Mouse (Mus musculus): ENCODE data around the gene Gpr84. TPM values are rescaled to one million over a fixed set of nuclear protein-coding genes. Genes with fewer than 3 reads are reported as not detected.

Gene Gpr84
- total and polyA plus RNA-seq, 2 experiments from 2014 or later = 0.30 to 0.58 TPM

DNA sequence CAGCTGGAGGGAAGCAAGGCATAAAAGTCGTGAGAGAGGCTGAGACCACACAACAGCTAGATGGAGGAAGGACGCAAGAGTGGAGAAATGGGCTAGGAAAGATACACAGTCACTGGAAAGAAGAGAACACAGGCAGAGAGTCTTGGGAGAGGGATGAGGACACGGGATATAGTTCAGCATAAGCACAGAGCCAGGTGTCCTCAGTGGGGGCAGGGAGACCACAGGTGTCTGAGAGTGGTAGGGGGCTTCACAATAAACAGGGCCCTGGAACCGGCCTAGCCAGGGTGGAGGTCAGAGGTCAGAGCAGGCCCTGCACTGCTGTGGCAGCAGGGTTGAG lies 28.4 kb upstream of the Gpr84 start:
- 55% methylated on average over 4 of the region's 4 CpGs for WGBS
- ATAC-seq (no peak), DNase-seq (ENCODE audit: low spot score) (no peak)
- Histone ChIP-seq H3K27ac (no peak overlapping the region), H3K4me2 (ENCODE audit: low read depth, low read length) (peak overlapping the region; percentile 83), H3K4me1 (ENCODE audit: insufficient read depth, low read length) (0 out of 2 replicates have a peak, but pooled peaks cover 10% of the 10 kb centered on the region), H3K4me3 (ENCODE audit: low read length) (peak overlapping the region; percentile 58), H3K9me3 (ENCODE audit: low read length) (no peaks in the 10 kb centered on the region), H3K9ac (replicated peaks; ENCODE audit: low read length) (peak overlapping the region; percentile 66), H3K36me3 (ENCODE audit: insufficient read depth, low read length) (no peaks in the 10 kb centered on the region), H3K27me3 (ENCODE audit: insufficient read depth, low read length) (no peaks in the 10 kb centered on the region)
- TF ChIP-seq CTCF (IDR thresholded peaks at IDR 0.05; ENCODE audit: low read depth) = no peak

DNA sequence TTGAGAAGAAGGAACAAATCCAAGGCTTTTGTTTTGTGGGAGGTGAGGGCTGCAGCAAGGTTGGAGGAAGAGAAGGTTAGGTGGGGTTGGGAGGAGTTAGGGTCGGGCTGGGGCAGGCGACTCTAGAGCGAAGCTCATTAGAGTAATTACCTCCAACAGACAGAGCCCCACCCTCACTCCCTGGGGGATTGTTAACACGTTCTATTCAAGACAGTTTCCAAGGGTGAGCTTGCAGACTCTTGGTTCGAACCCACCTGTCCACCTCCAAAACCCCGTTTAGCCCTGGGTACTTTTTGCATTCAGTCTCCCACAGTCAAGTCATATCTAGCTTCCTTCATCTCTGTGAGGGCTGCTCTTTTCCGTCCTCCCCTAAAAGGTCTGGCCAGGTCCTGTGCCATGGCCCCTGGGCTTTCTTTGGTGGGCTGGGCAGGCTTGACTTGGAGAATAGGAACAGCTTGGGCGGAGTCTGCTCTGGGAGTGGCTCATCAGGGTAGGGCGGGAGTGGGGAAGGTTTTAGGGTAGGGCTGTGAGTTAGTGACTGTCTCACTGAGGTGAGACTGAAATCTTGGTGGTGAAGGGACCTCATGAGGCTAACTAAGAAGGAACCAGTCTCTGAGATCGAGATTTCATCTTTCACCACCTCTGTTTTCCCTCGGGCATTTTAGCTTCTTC lies 26.7 kb upstream of the Gpr84 start:
- no peak for TF ChIP-seq CTCF (IDR thresholded peaks at IDR 0.05; ENCODE audit: low read depth)
- H3K9me3 ChIP-seq (ENCODE audit: low read length) = no peaks in the 10 kb centered on the region
- no peak overlapping the region for H3K4me2 ChIP-seq (ENCODE audit: low read depth, low read length)
- 25% methylated on average over 11 of the region's 11 CpGs for WGBS
- no peaks in the 10 kb centered on the region for H3K27me3 ChIP-seq (ENCODE audit: insufficient read depth, low read length)
- no peak overlapping the region for H3K4me3 ChIP-seq (ENCODE audit: low read length)
- no peaks in the 10 kb centered on the region for H3K36me3 ChIP-seq (ENCODE audit: insufficient read depth, low read length)
- H3K4me1 ChIP-seq (ENCODE audit: insufficient read depth, low read length) = 0 out of 2 replicates have a peak, but pooled peaks cover 10% of the 10 kb centered on the region
- H3K9ac ChIP-seq (replicated peaks; ENCODE audit: low read length) = no peak overlapping the region
- no peak overlapping the region for H3K27ac ChIP-seq
- DNase-seq (ENCODE audit: low spot score) (no peak), ATAC-seq (no peak)

DNA sequence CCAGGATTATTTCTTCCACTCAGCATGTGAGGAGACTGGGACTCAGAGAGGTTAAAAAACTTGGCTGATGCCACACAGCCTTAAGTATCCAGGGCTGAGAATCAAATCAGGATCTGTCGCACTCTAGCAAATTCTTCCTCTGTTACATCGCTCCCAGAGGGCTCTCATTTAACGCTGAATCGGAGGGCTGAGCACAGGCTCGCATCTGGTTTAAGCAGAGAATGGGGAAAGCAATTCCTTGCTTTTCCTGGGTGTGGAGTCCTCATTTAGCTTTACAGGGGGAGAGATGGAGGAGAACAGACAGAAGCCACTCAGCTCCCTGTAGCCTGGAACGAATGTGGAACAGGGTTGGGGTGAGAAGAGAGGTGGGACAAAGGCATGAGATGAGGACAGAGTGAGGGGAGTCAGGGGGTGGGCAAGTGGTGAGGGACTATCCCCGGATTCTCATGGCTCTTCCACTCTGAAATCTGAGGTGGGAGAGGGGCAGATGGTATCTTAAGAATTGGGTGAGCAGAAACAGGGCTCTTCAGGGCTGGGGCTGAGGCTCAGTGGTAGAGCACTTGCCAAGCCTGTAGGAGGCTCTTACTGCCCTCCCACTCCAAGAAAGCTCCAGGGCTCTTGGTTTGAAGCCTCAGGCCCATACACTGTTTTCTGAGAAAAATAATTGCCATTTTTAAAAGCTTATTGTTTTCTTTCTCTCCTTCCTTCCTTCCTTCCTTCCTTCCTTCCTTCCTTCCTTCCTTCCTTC lies 25.2 kb upstream of the Gpr84 start:
- H3K27ac ChIP-seq = no peak overlapping the region
- H3K9ac ChIP-seq (replicated peaks; ENCODE audit: low read length) = no peak overlapping the region
- H3K4me1 ChIP-seq (ENCODE audit: insufficient read depth, low read length) = 0 out of 2 replicates have a peak, but pooled peaks cover 4% of the 10 kb centered on the region
- no peak for TF ChIP-seq CTCF (IDR thresholded peaks at IDR 0.05; ENCODE audit: low read depth)
- no peak overlapping the region for H3K4me3 ChIP-seq (ENCODE audit: low read length)
- H3K36me3 ChIP-seq (ENCODE audit: insufficient read depth, low read length) = no peaks in the 10 kb centered on the region
- no peaks in the 10 kb centered on the region for H3K27me3 ChIP-seq (ENCODE audit: insufficient read depth, low read length)
- no peak overlapping the region for H3K4me2 ChIP-seq (ENCODE audit: low read depth, low read length)
- no peaks in the 10 kb centered on the region for H3K9me3 ChIP-seq (ENCODE audit: low read length)
- WGBS = 32% methylated on average over 7 of the region's 7 CpGs
- DNase-seq (ENCODE audit: low spot score) (no peak), ATAC-seq (no peak)

DNA sequence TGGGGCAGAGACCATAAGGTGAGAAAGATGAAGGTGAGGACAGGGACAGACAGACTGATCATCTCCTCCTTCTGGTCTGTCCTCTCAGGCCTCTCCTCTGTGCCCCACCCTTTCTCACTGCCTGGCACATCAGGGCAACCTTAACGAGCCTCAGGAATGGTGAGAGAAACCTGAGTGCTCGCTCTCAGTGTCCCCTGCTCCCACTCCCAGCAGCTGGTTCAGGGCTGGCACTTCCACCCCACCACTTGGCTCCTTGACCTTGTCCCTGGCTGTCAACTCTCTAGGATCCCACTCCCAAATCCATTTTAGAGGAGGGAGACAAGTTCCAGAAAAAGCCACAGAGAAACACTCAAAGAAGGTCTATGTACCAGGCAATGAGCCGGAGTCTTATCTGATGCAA lies 24.6 kb upstream of the Gpr84 start:
- H3K27me3 ChIP-seq (ENCODE audit: insufficient read depth, low read length) = no peaks in the 10 kb centered on the region
- no peak overlapping the region for H3K27ac ChIP-seq
- H3K4me3 ChIP-seq (ENCODE audit: low read length) = no peak overlapping the region
- 63% methylated on average over 3 of the region's 3 CpGs for WGBS
- H3K9me3 ChIP-seq (ENCODE audit: low read length) = no peaks in the 10 kb centered on the region
- DNase-seq (ENCODE audit: low spot score) (no peak), ATAC-seq (no peak)
- no peaks in the 10 kb centered on the region for H3K36me3 ChIP-seq (ENCODE audit: insufficient read depth, low read length)
- no peak overlapping the region for H3K9ac ChIP-seq (replicated peaks; ENCODE audit: low read length)
- no peak for TF ChIP-seq CTCF (IDR thresholded peaks at IDR 0.05; ENCODE audit: low read depth)
- H3K4me1 ChIP-seq (ENCODE audit: insufficient read depth, low read length) = no peaks in the 10 kb centered on the region
- no peak overlapping the region for H3K4me2 ChIP-seq (ENCODE audit: low read depth, low read length)

DNA sequence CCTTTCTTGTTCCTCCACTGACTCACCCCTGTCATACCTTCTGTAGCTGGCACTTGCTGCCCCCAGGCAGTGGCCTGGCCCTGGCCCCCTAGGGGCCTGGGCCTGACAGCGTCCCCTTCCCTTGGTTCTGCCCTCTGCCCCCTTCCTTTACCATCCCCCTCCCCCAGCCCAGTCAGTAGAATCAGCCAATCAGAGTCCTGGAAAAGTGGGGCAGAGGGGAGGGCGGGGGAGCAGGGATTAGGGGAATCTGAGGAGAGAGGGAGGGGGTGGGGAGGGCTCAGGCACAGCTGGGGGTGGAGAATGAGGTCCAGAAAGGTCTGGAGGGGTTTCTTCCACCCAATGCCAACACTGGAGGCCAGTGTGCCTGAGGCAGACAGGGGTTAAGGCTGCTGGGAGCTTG lies 23.8 kb upstream of the Gpr84 start:
- ATAC-seq = 0 out of 2 replicates have a peak, but pooled peaks have one; percentile 8
- 29% methylated on average over 2 of the region's 2 CpGs for WGBS

DNA sequence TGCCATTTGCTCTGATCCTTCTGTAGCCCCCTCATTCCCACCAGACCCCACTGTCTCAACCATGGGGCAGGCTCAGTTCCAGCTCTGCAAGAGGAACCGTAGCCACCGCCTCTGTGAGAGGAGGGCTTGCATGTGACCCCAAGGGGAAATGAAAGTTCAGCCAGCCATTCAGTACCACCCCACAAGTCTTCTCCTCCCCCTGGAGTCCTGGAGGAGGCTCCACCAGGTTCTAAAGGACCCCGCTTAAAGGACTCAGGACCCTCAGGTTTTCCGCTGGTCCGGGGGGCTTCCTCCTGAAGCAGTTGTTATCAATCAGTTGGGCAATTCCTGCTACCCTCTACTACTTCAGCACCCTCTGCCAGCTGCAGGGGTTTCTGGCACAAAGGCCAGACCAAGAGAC lies 23.3 kb upstream of the Gpr84 start:
- no peaks in the 10 kb centered on the region for H3K9me3 ChIP-seq (ENCODE audit: low read length)
- peak; percentile 19; the same call in 1 of the 2 replicates for ATAC-seq
- 60% methylated on average over 5 of the region's 5 CpGs for WGBS
- TF ChIP-seq CTCF (IDR thresholded peaks at IDR 0.05; ENCODE audit: low read depth) = no peak
- no peak overlapping the region for H3K4me2 ChIP-seq (ENCODE audit: low read depth, low read length)
- no peak overlapping the region for H3K4me3 ChIP-seq (ENCODE audit: low read length)
- H3K4me1 ChIP-seq (ENCODE audit: insufficient read depth, low read length) = no peaks in the 10 kb centered on the region
- no peaks in the 10 kb centered on the region for H3K27me3 ChIP-seq (ENCODE audit: insufficient read depth, low read length)
- H3K27ac ChIP-seq = peak overlapping the region; percentile 20; the same call in 1 of the 2 replicates
- no peak overlapping the region for H3K9ac ChIP-seq (replicated peaks; ENCODE audit: low read length)
- no peak for DNase-seq (ENCODE audit: low spot score)
- H3K36me3 ChIP-seq (ENCODE audit: insufficient read depth, low read length) = no peaks in the 10 kb centered on the region

More for the DNA sequence above, 23.8 kb upstream of the Gpr84 start:
- H3K4me3 ChIP-seq (ENCODE audit: low read length) = no peak overlapping the region
- no peaks in the 10 kb centered on the region for H3K4me1 ChIP-seq (ENCODE audit: insufficient read depth, low read length)
- H3K36me3 ChIP-seq (ENCODE audit: insufficient read depth, low read length) = no peaks in the 10 kb centered on the region
- no peak overlapping the region for H3K4me2 ChIP-seq (ENCODE audit: low read depth, low read length)
- no peak for TF ChIP-seq CTCF (IDR thresholded peaks at IDR 0.05; ENCODE audit: low read depth)
- H3K9me3 ChIP-seq (ENCODE audit: low read length) = no peaks in the 10 kb centered on the region
- peak overlapping the region; percentile 20; the same call in 1 of the 2 replicates for H3K27ac ChIP-seq
- H3K27me3 ChIP-seq (ENCODE audit: insufficient read depth, low read length) = no peaks in the 10 kb centered on the region
- no peak for DNase-seq (ENCODE audit: low spot score)
- no peak overlapping the region for H3K9ac ChIP-seq (replicated peaks; ENCODE audit: low read length)
